Mouse (Mus musculus) neural tube, embryonic 13.5 days (tissue): ENCODE results near the gene Sox6. TPM values are rescaled to one million over a fixed set of nuclear protein-coding genes. Genes with fewer than 3 reads are reported as not detected.
A peak's percentile ranks its signal among the peaks of the same experiment; 100 is the strongest.

Experiments
- ATAC-seq: fragments of 200-750 bp; cut with Nextera tagmentation; 2 replicates; pipeline ENCODE4 v1.8.0; 2017; ENCODE audit warnings: low read depth, mild to moderate bottlenecking, moderate TSS enrichment, moderate library complexity
- H3K27ac ChIP-seq: fragments of 300-500 bp; sonication (generic); replicated peaks from 2 replicates; pipeline ENCODE4 v1.5.1; 2015; ENCODE audit warnings: moderate library complexity, mild to moderate bottlenecking, inconsistent platforms
- H3K27me3 ChIP-seq: fragments of 300-500 bp; sonication (generic); 2 replicates; pipeline ENCODE4 v1.6.1; 2015; ENCODE audit warnings: mild to moderate bottlenecking, inconsistent platforms
- H3K36me3 ChIP-seq: fragments of 300-500 bp; sonication (generic); 2 replicates; pipeline ENCODE4 v1.6.1; 2015; ENCODE audit warnings: mild to moderate bottlenecking, inconsistent platforms
- H3K4me1 ChIP-seq: fragments of 300-500 bp; sonication (generic); replicated peaks from 2 replicates; pipeline ENCODE4 v1.6.1; 2015; ENCODE audit warnings: inconsistent platforms
- H3K4me2 ChIP-seq: fragments of 300-500 bp; sonication (generic); 2 replicates; pipeline ENCODE4 v1.6.1; 2015; ENCODE audit warnings: inconsistent platforms, mild to moderate bottlenecking, moderate library complexity
- H3K4me3 ChIP-seq: fragments of 300-500 bp; sonication (generic); 2 replicates; pipeline ENCODE4 v1.5.1; 2015; ENCODE audit warnings: mild to moderate bottlenecking, inconsistent platforms
- H3K9ac ChIP-seq: fragments of 300-500 bp; sonication (generic); 2 replicates; pipeline ENCODE4 v1.6.1; 2015; ENCODE audit warnings: moderate library complexity, mild to moderate bottlenecking, inconsistent platforms
- H3K9me3 ChIP-seq: fragments of 300-500 bp; sonication (generic); 2 replicates; pipeline ENCODE4 v1.6.1; 2016; ENCODE audit warnings: inconsistent platforms
- WGBS: fragments of 180-500 bp; shearing (Covaris S2); methylation state at CpG from one replicate; pipeline ENCODE4 v1.1.7; 2015; 5-methylcytosine and 5-hydroxymethylcytosine counted together
- polyA plus RNA-seq: library from polyadenylated mRNA; unstranded; fragments of >200 nt; fragmentation: Nextera tagmentation; extraction: Ambion mirVana; gene quantifications from 2 replicates; pipeline ENCODE4 v1.2.1, GENCODE M21; 2015

Sox6 gene
- polyA plus RNA-seq, 1 experiment from 2014 or later: 46.1 TPM

- no peaks in the 10 kb centered on the region for H3K36me3 ChIP-seq
- H3K27ac ChIP-seq: no peak overlapping the region
- no peak for ATAC-seq
- H3K4me2 ChIP-seq: no peak overlapping the region
- H3K4me3 ChIP-seq: no peak overlapping the region
- WGBS: 70% methylated on average over 1 of the region's 1 CpGs
- H3K9me3 ChIP-seq: no peaks in the 10 kb centered on the region
- H3K27me3 ChIP-seq: no peaks in the 10 kb centered on the region
- peaks cover 17% of the 10 kb centered on the region for H3K4me1 ChIP-seq
- no peak overlapping the region for H3K9ac ChIP-seq
These were observed 101.7 kb downstream of the Sox6 start for GRCm38 (mm10) chr7:115936908-115937307.

GRCm38 (mm10) chr7:115915338-115915737 is 123.3 kb downstream of the Sox6 start:
- no peaks in the 10 kb centered on the region for H3K9me3 ChIP-seq
- H3K4me1 ChIP-seq: peaks cover 3% of the 10 kb centered on the region
- H3K4me3 ChIP-seq: no peak overlapping the region
- H3K4me2 ChIP-seq: no peak overlapping the region
- no peak overlapping the region for H3K9ac ChIP-seq
- no peak for ATAC-seq
- no peaks in the 10 kb centered on the region for H3K27me3 ChIP-seq
- no peaks in the 10 kb centered on the region for H3K36me3 ChIP-seq
- 88% methylated on average over 1 of the region's 1 CpGs for WGBS
- H3K27ac ChIP-seq: no peak overlapping the region

- Histone ChIP-seq H3K4me1 (peaks cover 15% of the 10 kb centered on the region), H3K36me3 (no peaks in the 10 kb centered on the region), H3K27ac (no peak overlapping the region), H3K4me2 (no peak overlapping the region), H3K9me3 (no peaks in the 10 kb centered on the region), H3K9ac (no peak overlapping the region), H3K4me3 (no peak overlapping the region), H3K27me3 (no peaks in the 10 kb centered on the region)
- WGBS: 94% methylated on average over 1 of the region's 1 CpGs
- no peak for ATAC-seq
These were observed 128.3 kb downstream of the Sox6 start for GRCm38 (mm10) chr7:115910313-115910712.

- Histone ChIP-seq H3K27me3 (peaks cover 2% of the 10 kb centered on the region; the same call in 1 of the 2 replicates), H3K4me1 (peaks cover 38% of the 10 kb centered on the region), H3K4me2 (peak overlapping the region; percentile 17; the same call in 1 of the 2 replicates), H3K36me3 (no peaks in the 10 kb centered on the region), H3K4me3 (no peak overlapping the region), H3K9me3 (no peaks in the 10 kb centered on the region), H3K27ac (no peak overlapping the region), H3K9ac (no peak overlapping the region)
- peak; percentile 82 for ATAC-seq
- 40% methylated on average over 9 of the region's 9 CpGs for WGBS
These were observed 133.8 kb downstream of the Sox6 start for GRCm38 (mm10) chr7:115904798-115905207.

GRCm38 (mm10) chr7:115903931-115904797 is 134.4 kb downstream of the Sox6 start:
- H3K4me3 ChIP-seq: no peak overlapping the region
- 47% methylated on average over 5 of the region's 5 CpGs for WGBS
- ATAC-seq: peak; percentile 52; the same call in 1 of the 2 replicates
- H3K4me2 ChIP-seq: peak overlapping the region; percentile 17; the same call in 1 of the 2 replicates
- no peaks in the 10 kb centered on the region for H3K9me3 ChIP-seq
- no peak overlapping the region for H3K9ac ChIP-seq
- H3K4me1 ChIP-seq: peaks cover 38% of the 10 kb centered on the region
- peaks cover 2% of the 10 kb centered on the region; the same call in 1 of the 2 replicates for H3K27me3 ChIP-seq
- H3K27ac ChIP-seq: no peak overlapping the region
- no peaks in the 10 kb centered on the region for H3K36me3 ChIP-seq

- H3K36me3 ChIP-seq: no peaks in the 10 kb centered on the region
- no peak overlapping the region for H3K27ac ChIP-seq
- 50% methylated on average over 1 of the region's 1 CpGs for WGBS
- H3K4me3 ChIP-seq: no peak overlapping the region
- H3K9me3 ChIP-seq: no peaks in the 10 kb centered on the region
- no peak overlapping the region for H3K9ac ChIP-seq
- H3K4me1 ChIP-seq: peaks cover 38% of the 10 kb centered on the region
- ATAC-seq: no peak
- H3K27me3 ChIP-seq: peaks cover 2% of the 10 kb centered on the region; the same call in 1 of the 2 replicates
- no peak overlapping the region for H3K4me2 ChIP-seq
These were observed 135.2 kb downstream of the Sox6 start for GRCm38 (mm10) chr7:115903368-115903767.

- ATAC-seq: no peak
- Histone ChIP-seq H3K27me3 (0 out of 2 replicates have a peak, but pooled peaks cover 2% of the 10 kb centered on the region), H3K9me3 (no peaks in the 10 kb centered on the region), H3K27ac (no peak overlapping the region), H3K4me2 (no peak overlapping the region), H3K9ac (no peak overlapping the region), H3K36me3 (no peaks in the 10 kb centered on the region), H3K4me3 (no peak overlapping the region), H3K4me1 (peaks cover 6% of the 10 kb centered on the region; the same call in 1 of the 2 replicates)
- WGBS: 86% methylated on average over 6 of the region's 6 CpGs
These were observed 142.8 kb downstream of the Sox6 start for GRCm38 (mm10) chr7:115895831-115896230.

- 0 out of 2 replicates have a peak, but pooled peaks cover 2% of the 10 kb centered on the region for H3K27me3 ChIP-seq
- H3K4me3 ChIP-seq: no peak overlapping the region
- no peak overlapping the region for H3K9ac ChIP-seq
- no peak overlapping the region for H3K4me2 ChIP-seq
- 86% methylated on average over 4 of the region's 4 CpGs for WGBS
- H3K4me1 ChIP-seq: peaks cover 6% of the 10 kb centered on the region; the same call in 1 of the 2 replicates
- no peak overlapping the region for H3K27ac ChIP-seq
- no peaks in the 10 kb centered on the region for H3K9me3 ChIP-seq
- H3K36me3 ChIP-seq: no peaks in the 10 kb centered on the region
- no peak for ATAC-seq
These were observed 143.4 kb downstream of the Sox6 start for GRCm38 (mm10) chr7:115895028-115895671.

GRCm38 (mm10) chr7:115891482-115891881 is 147.1 kb downstream of the Sox6 start:
- Histone ChIP-seq H3K4me1 (peaks cover 6% of the 10 kb centered on the region; the same call in 1 of the 2 replicates), H3K4me2 (no peak overlapping the region), H3K27ac (no peak overlapping the region), H3K4me3 (no peak overlapping the region), H3K9ac (no peak overlapping the region), H3K36me3 (no peaks in the 10 kb centered on the region), H3K27me3 (no peaks in the 10 kb centered on the region), H3K9me3 (no peaks in the 10 kb centered on the region)
- no peak for ATAC-seq
- 71% methylated on average over 3 of the region's 3 CpGs for WGBS

GRCm38 (mm10) chr7:115889926-115890325 is 148.7 kb downstream of the Sox6 start:
- H3K9ac ChIP-seq: no peak overlapping the region
- no peak overlapping the region for H3K27ac ChIP-seq
- H3K36me3 ChIP-seq: no peaks in the 10 kb centered on the region
- H3K4me2 ChIP-seq: no peak overlapping the region
- ATAC-seq: no peak
- H3K27me3 ChIP-seq: no peaks in the 10 kb centered on the region
- no peak overlapping the region for H3K4me3 ChIP-seq
- H3K9me3 ChIP-seq: no peaks in the 10 kb centered on the region
- 78% methylated on average over 7 of the region's 7 CpGs for WGBS
- H3K4me1 ChIP-seq: peaks cover 4% of the 10 kb centered on the region; the same call in 1 of the 2 replicates

- H3K4me1 ChIP-seq: peaks cover under 1% of the 10 kb centered on the region; the same call in 1 of the 2 replicates
- H3K9ac ChIP-seq: no peak overlapping the region
- no peak overlapping the region for H3K27ac ChIP-seq
- no peak overlapping the region for H3K4me3 ChIP-seq
- no peaks in the 10 kb centered on the region for H3K36me3 ChIP-seq
- H3K4me2 ChIP-seq: no peak overlapping the region
- H3K27me3 ChIP-seq: no peaks in the 10 kb centered on the region
- no peaks in the 10 kb centered on the region for H3K9me3 ChIP-seq
- no peak for ATAC-seq
- 100% methylated on average over 1 of the region's 1 CpGs for WGBS
These were observed 150.0 kb downstream of the Sox6 start for GRCm38 (mm10) chr7:115888561-115888960.

- Histone ChIP-seq H3K36me3 (no peaks in the 10 kb centered on the region), H3K9me3 (no peaks in the 10 kb centered on the region), H3K4me3 (no peak overlapping the region), H3K9ac (no peak overlapping the region), H3K27me3 (no peaks in the 10 kb centered on the region), H3K4me2 (no peak overlapping the region), H3K4me1 (no peaks in the 10 kb centered on the region), H3K27ac (no peak overlapping the region)
- no peak for ATAC-seq
- 90% methylated on average over 7 of the region's 7 CpGs for WGBS
These were observed 150.5 kb downstream of the Sox6 start for GRCm38 (mm10) chr7:115888120-115888519.
